In genomic region chr7:24253779-24254615, GRCm38 (mm10) we compare ENCODE assay signal across 8 mouse cellular contexts. TPM values are rescaled to one million over a fixed set of nuclear protein-coding genes. Genes with fewer than 3 reads are reported as not detected.
A peak's percentile ranks its signal among the peaks of the same experiment; 100 is the strongest.
DNase-seq lines count a peak whose midpoint lies in the region; ATAC-seq and TF ChIP-seq lines count a peak whose summit lies in the region.

No protein-coding gene starts in this region.

- no peak for TF ChIP-seq CTCF in heart, adult 2 months (IDR thresholded peaks at IDR 0.05)
- no peak for TF ChIP-seq CTCF in forebrain, postnatal 0 days (IDR thresholded peaks at IDR 0.05; ENCODE audit: low read depth)

- intact Hi-C loops in heart, adult 2 months (cut with DNase I): loop anchor here (1.0 to 5.0 kb wide), 6 partner anchors 16 to 172 kb away; partner anchors contain the start of genes Zfp112, Zfp180, Zfp235 and Zfp93
- intact Hi-C loops in left cerebral cortex, postnatal 14 days (cut with DNase I): loop anchor here (2.0 to 5.0 kb wide), 2 partner anchors 47 kb away; partner anchors contain the start of gene Zfp61

- H3K36me3 ChIP-seq in heart, adult 2 months (ENCODE audit: control insufficient read depth, insufficient read depth, low read length): no peaks in the 10 kb centered on the region; the same call in 1 of the 2 replicates
- H3K36me3 ChIP-seq in forebrain, postnatal 0 days (ENCODE audit: insufficient read depth): no peaks in the 10 kb centered on the region
- no peaks in the 10 kb centered on the region for H3K36me3 ChIP-seq in liver, embryonic 16.5 days (ENCODE audit: control insufficient read depth, insufficient read depth)

- no peaks in the 10 kb centered on the region for H3K9me3 ChIP-seq in forebrain, postnatal 0 days (ENCODE audit: low read length)
- H3K9me3 ChIP-seq in liver, embryonic 16.5 days (replicated peaks; ENCODE audit: control insufficient read depth, low read length): no peaks in the 10 kb centered on the region

- peak overlapping the region; percentile 71 for H3K4me2 ChIP-seq in forebrain, postnatal 0 days (ENCODE audit: low read depth)
- H3K4me2 ChIP-seq in liver, embryonic 16.5 days (ENCODE audit: low read depth, low read length): peak overlapping the region; percentile 53

- peak overlapping the region; percentile 61 for H3K4me3 ChIP-seq in heart, adult 2 months
- H3K4me3 ChIP-seq in forebrain, postnatal 0 days (ENCODE audit: low read depth, low read length): peak overlapping the region; percentile 53
- peak overlapping the region; percentile 56 for H3K4me3 ChIP-seq in liver, embryonic 16.5 days (ENCODE audit: low read depth, low read length)

- ATAC-seq in forebrain, postnatal 0 days: peak; percentile 17; the same call in 1 of the 2 replicates
- ATAC-seq in liver, embryonic 16.5 days (ENCODE audit: low read depth): 0 out of 2 replicates have a peak, but pooled peaks have one; percentile 27

- no peak for TF ChIP-seq EP300 in heart, adult 2 months (IDR thresholded peaks at IDR 0.05; ENCODE audit: insufficient read depth, low read depth, low read length)

- no peak for TF ChIP-seq POLR2A in heart, adult 2 months (IDR thresholded peaks at IDR 0.05; ENCODE audit: insufficient read depth, low read depth, low read length)

- DNase-seq in heart, adult 2 months: no peak
- DNase-seq in heart, adult 9 months (ENCODE audit: low spot score in 2 of 2): no peak
- peak; percentile 61 for DNase-seq in ES-CJ7 (ENCODE audit: low read depth, low spot score)
- no peak for DNase-seq in forebrain, postnatal 0 days
- DNase-seq in ovary, postnatal 10 days (ENCODE audit: low spot score): no peak
- DNase-seq in left cerebral cortex, postnatal 14 days (ENCODE audit: low spot score in 2 of 2): no peak
- DNase-seq in ovary, postnatal 14 days (ENCODE audit: low spot score): no peak

- H3K27ac ChIP-seq in heart, adult 2 months: peak overlapping the region; percentile 60
- no peak overlapping the region for H3K27ac ChIP-seq in forebrain, postnatal 0 days (ENCODE audit: low read depth, low read length)
- H3K27ac ChIP-seq in liver, embryonic 16.5 days (ENCODE audit: low read length): no peak overlapping the region

- no peak overlapping the region for H3K9ac ChIP-seq in heart, adult 2 months (ENCODE audit: low read depth, low read length)
- H3K9ac ChIP-seq in forebrain, postnatal 0 days: no peak overlapping the region
- no peak overlapping the region for H3K9ac ChIP-seq in liver, embryonic 16.5 days (ENCODE audit: low read depth, low read length)

- H3K79me2 ChIP-seq in heart, adult 2 months (replicated peaks; ENCODE audit: control insufficient read depth, insufficient read depth, low read length): no peaks in the 10 kb centered on the region

- no peaks in the 10 kb centered on the region for H3K27me3 ChIP-seq in heart, adult 2 months (ENCODE audit: control insufficient read depth, insufficient read depth, low read length)
- no peaks in the 10 kb centered on the region for H3K27me3 ChIP-seq in forebrain, postnatal 0 days (ENCODE audit: insufficient read depth, low read length)
- no peaks in the 10 kb centered on the region for H3K27me3 ChIP-seq in liver, embryonic 16.5 days (ENCODE audit: control insufficient read depth, insufficient read depth, low read depth, low read length)

- WGBS in heart, adult 2 months: 63% methylated on average over 9 of the region's 9 CpGs
- WGBS in forebrain, postnatal 0 days: 64% methylated on average over 9 of the region's 9 CpGs
- 48% methylated on average over 9 of the region's 9 CpGs for WGBS in liver, embryonic 16.5 days (ENCODE audit: insufficient replicate concordance)

- peaks cover 3% of the 10 kb centered on the region for H3K4me1 ChIP-seq in heart, adult 2 months (ENCODE audit: control insufficient read depth, insufficient read depth, low read length)
- H3K4me1 ChIP-seq in forebrain, postnatal 0 days (ENCODE audit: insufficient read depth): peaks cover 14% of the 10 kb centered on the region
- no peaks in the 10 kb centered on the region for H3K4me1 ChIP-seq in liver, embryonic 16.5 days (ENCODE audit: control insufficient read depth, low read depth, low read length)

RNA-seq across cellular contexts. Expression of gene Zfp108, which starts 0.6 kb away (rescaled TPM):
- total RNA-seq in heart, adult 2 months (2021): 1 to 10 TPM; 1.4 to 1.8 TPM
- polyA plus RNA-seq in heart, adult 2 months (2012; rRNA removed): 0.70 and 1.4 TPM in 2 replicates
- total RNA-seq in forebrain, postnatal 0 days (2014; rRNA removed): 9.1 and 13.0 TPM in 2 replicates
- 1.9 and 3.1 TPM in 2 replicates for polyA plus RNA-seq in forebrain, postnatal 0 days (2015; fragmentation: Nextera tagmentation; extraction: Ambion mirVana)
- 0.49 and 0.51 TPM in 2 replicates for polyA plus RNA-seq in liver, embryonic 16.5 days (2015; fragmentation: Nextera tagmentation; extraction: Ambion mirVana)
- total RNA-seq in left cerebral cortex, postnatal 14 days (2021): 1 to 10 TPM; 6.1 to 7.5 TPM

RNA-seq across cellular contexts. Expression of gene Zfp93, which starts 16.2 kb away (rescaled TPM):
- total RNA-seq in heart, adult 2 months (2021): 1 to 10 TPM; 3.3 to 4.1 TPM
- 1.7 and 2.9 TPM in 2 replicates for polyA plus RNA-seq in heart, adult 2 months (2012; rRNA removed)
- 9.7 and 13.2 TPM in 2 replicates for total RNA-seq in forebrain, postnatal 0 days (2014; rRNA removed)
- 2.0 and 2.4 TPM in 2 replicates for polyA plus RNA-seq in forebrain, postnatal 0 days (2015; fragmentation: Nextera tagmentation; extraction: Ambion mirVana)
- 1.1 and 1.3 TPM in 2 replicates for polyA plus RNA-seq in liver, embryonic 16.5 days (2015; fragmentation: Nextera tagmentation; extraction: Ambion mirVana)
- 10 to 100 TPM; 12.3 to 13.2 TPM for total RNA-seq in left cerebral cortex, postnatal 14 days (2021)

RNA-seq across cellular contexts. Expression of gene Zfp109, which starts 16.6 kb away (rescaled TPM):
- total RNA-seq in heart, adult 2 months (2021): 1 to 10 TPM; 1.8 to 2.1 TPM
- 0.80 and 1.5 TPM in 2 replicates for polyA plus RNA-seq in heart, adult 2 months (2012; rRNA removed)
- 5.4 and 7.4 TPM in 2 replicates for total RNA-seq in forebrain, postnatal 0 days (2014; rRNA removed)
- 1.3 and 2.6 TPM in 2 replicates for polyA plus RNA-seq in forebrain, postnatal 0 days (2015; fragmentation: Nextera tagmentation; extraction: Ambion mirVana)
- 1.1 and 1.2 TPM in 2 replicates for polyA plus RNA-seq in liver, embryonic 16.5 days (2015; fragmentation: Nextera tagmentation; extraction: Ambion mirVana)
- 1 to 10 TPM; 6.3 to 7.0 TPM for total RNA-seq in left cerebral cortex, postnatal 14 days (2021)

RNA-seq across cellular contexts. Expression of gene Zfp111, which starts 42.8 kb away (rescaled TPM):
- total RNA-seq in heart, adult 2 months (2021): 1 to 10 TPM; 3.2 to 3.6 TPM
- 1.1 and 1.6 TPM in 2 replicates for polyA plus RNA-seq in heart, adult 2 months (2012; rRNA removed)
- 7.3 and 8.4 TPM in 2 replicates for total RNA-seq in forebrain, postnatal 0 days (2014; rRNA removed)
- 1.6 and 2.4 TPM in 2 replicates for polyA plus RNA-seq in forebrain, postnatal 0 days (2015; fragmentation: Nextera tagmentation; extraction: Ambion mirVana)
- 1.2 and 1.9 TPM in 2 replicates for polyA plus RNA-seq in liver, embryonic 16.5 days (2015; fragmentation: Nextera tagmentation; extraction: Ambion mirVana)
- 10 to 100 TPM in 1 of 2 experiments, 1 to 10 TPM in 1; 8.7 to 12.2 TPM for total RNA-seq in left cerebral cortex, postnatal 14 days (2021)

RNA-seq across cellular contexts. Expression of gene Zfp61, which starts 47.0 kb away (rescaled TPM):
- 1 to 10 TPM; 2.7 to 3.3 TPM for total RNA-seq in heart, adult 2 months (2021)
- 2.7 and 5.3 TPM in 2 replicates for polyA plus RNA-seq in heart, adult 2 months (2012; rRNA removed)
- 32.9 and 34.8 TPM in 2 replicates for total RNA-seq in forebrain, postnatal 0 days (2014; rRNA removed)
- polyA plus RNA-seq in forebrain, postnatal 0 days (2015; fragmentation: Nextera tagmentation; extraction: Ambion mirVana): 24.5 and 30.8 TPM in 2 replicates
- polyA plus RNA-seq in liver, embryonic 16.5 days (2015; fragmentation: Nextera tagmentation; extraction: Ambion mirVana): 2.3 and 2.7 TPM in 2 replicates
- total RNA-seq in left cerebral cortex, postnatal 14 days (2021): 10 to 100 TPM; 17.8 to 22.0 TPM
